Mouse (Mus musculus): ENCODE results near the gene Hoxb13. TPM values are rescaled to one million over a fixed set of nuclear protein-coding genes. Genes with fewer than 3 reads are reported as not detected.

Gene Hoxb13
- polyA plus RNA-seq, 1 experiment = not detected

- DNase-seq (ENCODE audit: low read depth) = no peak
- TF ChIP-seq CTCF (IDR thresholded peaks at IDR 0.05; ENCODE audit: borderline replicate concordance, extremely low read depth, insufficient read depth, insufficient read length) = no peak
- no peak for TF ChIP-seq POLR2A (IDR thresholded peaks at IDR 0.05; ENCODE audit: borderline replicate concordance, extremely low read depth, insufficient read depth, insufficient read length, poor library complexity, severe bottlenecking)
These were observed 3.0 kb upstream of the Hoxb13 start for GRCm38 (mm10) chr11:96191132-96191531.

GRCm38 (mm10) chr11:96194401-96194710 is 240 bp downstream of the Hoxb13 start:
- TF ChIP-seq CTCF (IDR thresholded peaks at IDR 0.05; ENCODE audit: borderline replicate concordance, extremely low read depth, insufficient read depth, insufficient read length) (no peak), POLR2A (IDR thresholded peaks at IDR 0.05; ENCODE audit: borderline replicate concordance, extremely low read depth, insufficient read depth, insufficient read length, poor library complexity, severe bottlenecking) (no peak)
- no peak for DNase-seq (ENCODE audit: low read depth)

- no peak for DNase-seq (ENCODE audit: low read depth)
- no peak for TF ChIP-seq POLR2A (IDR thresholded peaks at IDR 0.05; ENCODE audit: borderline replicate concordance, extremely low read depth, insufficient read depth, insufficient read length, poor library complexity, severe bottlenecking)
- no peak for TF ChIP-seq CTCF (IDR thresholded peaks at IDR 0.05; ENCODE audit: borderline replicate concordance, extremely low read depth, insufficient read depth, insufficient read length)
These were observed 985 bp downstream of the Hoxb13 start for GRCm38 (mm10) chr11:96194961-96195640.

- TF ChIP-seq CTCF (IDR thresholded peaks at IDR 0.05; ENCODE audit: borderline replicate concordance, extremely low read depth, insufficient read depth, insufficient read length) (no peak), POLR2A (IDR thresholded peaks at IDR 0.05; ENCODE audit: borderline replicate concordance, extremely low read depth, insufficient read depth, insufficient read length, poor library complexity, severe bottlenecking) (no peak)
- no peak for DNase-seq (ENCODE audit: low read depth)
These were observed 1.7 kb downstream of the Hoxb13 start for GRCm38 (mm10) chr11:96195769-96196280.

GRCm38 (mm10) chr11:96198642-96199041 is 4.5 kb downstream of the Hoxb13 start:
- no peak for TF ChIP-seq POLR2A (IDR thresholded peaks at IDR 0.05; ENCODE audit: borderline replicate concordance, extremely low read depth, insufficient read depth, insufficient read length, poor library complexity, severe bottlenecking)
- TF ChIP-seq CTCF (IDR thresholded peaks at IDR 0.05; ENCODE audit: borderline replicate concordance, extremely low read depth, insufficient read depth, insufficient read length) = peak; percentile 52; the same call in 1 of the 2 replicates
- no peak for DNase-seq (ENCODE audit: low read depth)

GRCm38 (mm10) chr11:96199181-96200086 is 5.3 kb downstream of the Hoxb13 start:
- TF ChIP-seq POLR2A (IDR thresholded peaks at IDR 0.05; ENCODE audit: borderline replicate concordance, extremely low read depth, insufficient read depth, insufficient read length, poor library complexity, severe bottlenecking) (no peak), CTCF (IDR thresholded peaks at IDR 0.05; ENCODE audit: borderline replicate concordance, extremely low read depth, insufficient read depth, insufficient read length) (no peak)
- DNase-seq (ENCODE audit: low read depth) = no peak

GRCm38 (mm10) chr11:96200183-96200655 is 6.1 kb downstream of the Hoxb13 start:
- no peak for TF ChIP-seq POLR2A (IDR thresholded peaks at IDR 0.05; ENCODE audit: borderline replicate concordance, extremely low read depth, insufficient read depth, insufficient read length, poor library complexity, severe bottlenecking)
- TF ChIP-seq CTCF (IDR thresholded peaks at IDR 0.05; ENCODE audit: borderline replicate concordance, extremely low read depth, insufficient read depth, insufficient read length) = no peak
- DNase-seq (ENCODE audit: low read depth) = no peak

GRCm38 (mm10) chr11:96201741-96202140 is 7.6 kb downstream of the Hoxb13 start:
- TF ChIP-seq POLR2A (IDR thresholded peaks at IDR 0.05; ENCODE audit: borderline replicate concordance, extremely low read depth, insufficient read depth, insufficient read length, poor library complexity, severe bottlenecking) = no peak
- DNase-seq (ENCODE audit: low read depth) = no peak

GRCm38 (mm10) chr11:96202401-96203081 is 8.4 kb downstream of the Hoxb13 start:
- no peak for TF ChIP-seq POLR2A (IDR thresholded peaks at IDR 0.05; ENCODE audit: borderline replicate concordance, extremely low read depth, insufficient read depth, insufficient read length, poor library complexity, severe bottlenecking)
- TF ChIP-seq CTCF (IDR thresholded peaks at IDR 0.05; ENCODE audit: borderline replicate concordance, extremely low read depth, insufficient read depth, insufficient read length) = no peak
- no peak for DNase-seq (ENCODE audit: low read depth)

- peak; percentile 39 for DNase-seq (ENCODE audit: low read depth)
- TF ChIP-seq CTCF (IDR thresholded peaks at IDR 0.05; ENCODE audit: borderline replicate concordance, extremely low read depth, insufficient read depth, insufficient read length) (no peak), POLR2A (IDR thresholded peaks at IDR 0.05; ENCODE audit: borderline replicate concordance, extremely low read depth, insufficient read depth, insufficient read length, poor library complexity, severe bottlenecking) (no peak)
These were observed 9.2 kb downstream of the Hoxb13 start for GRCm38 (mm10) chr11:96203182-96203788.

GRCm38 (mm10) chr11:96203789-96204186 is 9.7 kb downstream of the Hoxb13 start:
- DNase-seq (ENCODE audit: low read depth) = no peak

More at GRCm38 (mm10) chr11:96203789-96204186, 9.7 kb downstream of the Hoxb13 start:
- TF ChIP-seq POLR2A (IDR thresholded peaks at IDR 0.05; ENCODE audit: borderline replicate concordance, extremely low read depth, insufficient read depth, insufficient read length, poor library complexity, severe bottlenecking) = no peak
- no peak for TF ChIP-seq CTCF (IDR thresholded peaks at IDR 0.05; ENCODE audit: borderline replicate concordance, extremely low read depth, insufficient read depth, insufficient read length)
